Mouse (Mus musculus): ENCODE data around the gene Ctcfl. TPM values are rescaled to one million over a fixed set of nuclear protein-coding genes. Genes with fewer than 3 reads are reported as not detected.

Gene Ctcfl
- polyA plus RNA-seq, 1 experiment from 2014 or later, result 0.05 TPM

Other genes starting within 250 kb of the Ctcfl start
- 1.8 and 2.7 TPM in 2 replicates for gene Bmp7, start 179.2 kb downstream of the Ctcfl start, polyA plus RNA-seq (2015; fragmentation: Nextera tagmentation; extraction: Ambion mirVana)
- not detected in 2 replicates for gene Spo11, start 141.8 kb downstream of the Ctcfl start, polyA plus RNA-seq (2015; fragmentation: Nextera tagmentation; extraction: Ambion mirVana)
- 55.2 and 56.6 TPM in 2 replicates for gene Rae1, start 119.4 kb downstream of the Ctcfl start, polyA plus RNA-seq (2015; fragmentation: Nextera tagmentation; extraction: Ambion mirVana)
- gene Rbm38, start 99.0 kb downstream of the Ctcfl start, polyA plus RNA-seq (2015; fragmentation: Nextera tagmentation; extraction: Ambion mirVana), result 279 and 350 TPM in 2 replicates
- 0.80 and 0.93 TPM in 2 replicates for gene Pck1, start 33.5 kb upstream of the Ctcfl start, polyA plus RNA-seq (2015; fragmentation: Nextera tagmentation; extraction: Ambion mirVana)
- 0.68 and 1.0 TPM in 2 replicates for gene Zbp1, start 99.4 kb upstream of the Ctcfl start, polyA plus RNA-seq (2015; fragmentation: Nextera tagmentation; extraction: Ambion mirVana)
- 0.13 and 0.14 TPM in 2 replicates for gene Pmepa1, start 157.0 kb upstream of the Ctcfl start, polyA plus RNA-seq (2015; fragmentation: Nextera tagmentation; extraction: Ambion mirVana)